Mouse (Mus musculus) myocyte (in vitro differentiated cells): ENCODE measurements around the gene Phgr1. TPM values are rescaled to one million over a fixed set of nuclear protein-coding genes. Genes with fewer than 3 reads are reported as not detected.
A peak's percentile ranks its signal among the peaks of the same experiment; 100 is the strongest.

Experiments used
- H3K27me3 ChIP-seq: one replicate; pipeline ENCODE4 v1.6.1; 2011; ENCODE audit not compliant: control insufficient read depth, insufficient read depth, insufficient read length
- H3K36me3 ChIP-seq: one replicate; pipeline ENCODE4 v1.6.1; 2011; ENCODE audit not compliant: control insufficient read depth, insufficient read depth
- H3K4me2 ChIP-seq: one replicate; pipeline ENCODE4 v1.6.1; 2011; ENCODE audit warnings: low read depth, control low read depth
- H3K4me3 ChIP-seq: one replicate; pipeline ENCODE4 v1.5.1; 2011; ENCODE audit warnings: mild to moderate bottlenecking, control low read depth, moderate library complexity
- H3K79me2 ChIP-seq: one replicate; pipeline ENCODE4 v1.6.1; 2011; ENCODE audit not compliant: control insufficient read depth, insufficient read depth
- H3ac ChIP-seq: one replicate; pipeline ENCODE4 v1.6.1; 2011; ENCODE audit not compliant: control insufficient read depth, insufficient read length
- CEBPB ChIP-seq: IDR thresholded peaks from 2 replicates; pipeline ENCODE4 v1.6.1; 2011; ENCODE audit warnings: mild to moderate bottlenecking, moderate library complexity; ENCODE audit not compliant: poor library complexity, insufficient read depth, severe bottlenecking
- E2F4 ChIP-seq: IDR thresholded peaks from one replicate; pipeline ENCODE4 v1.6.1; 2011; ENCODE audit warnings: mild to moderate bottlenecking, control low read depth, moderate library complexity; ENCODE audit not compliant: insufficient read depth
- MAX ChIP-seq: IDR thresholded peaks from one replicate; pipeline ENCODE4 v1.6.1; 2011; ENCODE audit warnings: low read depth, mild to moderate bottlenecking, control low read depth
- MYOD1 ChIP-seq, 3 experiments: IDR thresholded peaks; one replicate each; pipeline ENCODE4 v1.6.1; 2011; ENCODE audit warnings: control low read depth in 2 of 3, low read depth in 2 of 3, mild to moderate bottlenecking in 2 of 3, moderate library complexity in 1 of 3; ENCODE audit not compliant: insufficient read length in 2 of 3, control insufficient read depth in 1 of 3
- MYOG ChIP-seq, 3 experiments: IDR thresholded peaks; one replicate each; pipeline ENCODE4 v1.6.1; 2011; ENCODE audit warnings: control low read depth in 2 of 3, low read depth in 2 of 3, mild to moderate bottlenecking in 2 of 3; ENCODE audit not compliant: insufficient read length in 2 of 3, control insufficient read depth in 1 of 3, insufficient read depth in 1 of 3
- POLR2A ChIP-seq: IDR thresholded peaks from one replicate; pipeline ENCODE4 v1.6.1; 2011; ENCODE audit warnings: low read depth, mild to moderate bottlenecking, control low read depth, moderate library complexity; ENCODE audit not compliant: insufficient read length
- POLR2AphosphoS2 ChIP-seq: IDR thresholded peaks from one replicate; pipeline ENCODE4 v1.6.1; 2011; ENCODE audit warnings: low read depth, control low read depth; ENCODE audit not compliant: insufficient read length
- REST ChIP-seq: IDR thresholded peaks from one replicate; pipeline ENCODE4 v1.6.1; 2011; ENCODE audit warnings: mild to moderate bottlenecking, control low read depth, moderate library complexity; ENCODE audit not compliant: insufficient read depth, insufficient read length
- SRF ChIP-seq: IDR thresholded peaks from one replicate; pipeline ENCODE4 v1.6.1; 2011; ENCODE audit warnings: low read depth; ENCODE audit not compliant: control insufficient read depth, insufficient read length
- TCF12 ChIP-seq: IDR thresholded peaks from one replicate; pipeline ENCODE4 v1.6.1; 2011; ENCODE audit warnings: mild to moderate bottlenecking, control low read depth; ENCODE audit not compliant: poor library complexity, insufficient read depth, severe bottlenecking
- TCF3 ChIP-seq: IDR thresholded peaks from one replicate; pipeline ENCODE4 v1.6.1; 2011; ENCODE audit warnings: low read depth, control low read depth; ENCODE audit not compliant: insufficient read length
- USF1 ChIP-seq: IDR thresholded peaks from one replicate; pipeline ENCODE4 v1.6.1; 2011; ENCODE audit warnings: low read depth, mild to moderate bottlenecking, control low read depth, moderate library complexity
- polyA plus RNA-seq: library from polyadenylated mRNA; unstranded; fragments of >200 nt; fragmentation: generic; extraction: Trizol; gene quantifications from one replicate; pipeline ENCODE4 v1.2.1, GENCODE M21; 2012; ENCODE audit warnings: missing spikeins

Gene Phgr1
- polyA plus RNA-seq, 1 experiment: not detected

DNA sequence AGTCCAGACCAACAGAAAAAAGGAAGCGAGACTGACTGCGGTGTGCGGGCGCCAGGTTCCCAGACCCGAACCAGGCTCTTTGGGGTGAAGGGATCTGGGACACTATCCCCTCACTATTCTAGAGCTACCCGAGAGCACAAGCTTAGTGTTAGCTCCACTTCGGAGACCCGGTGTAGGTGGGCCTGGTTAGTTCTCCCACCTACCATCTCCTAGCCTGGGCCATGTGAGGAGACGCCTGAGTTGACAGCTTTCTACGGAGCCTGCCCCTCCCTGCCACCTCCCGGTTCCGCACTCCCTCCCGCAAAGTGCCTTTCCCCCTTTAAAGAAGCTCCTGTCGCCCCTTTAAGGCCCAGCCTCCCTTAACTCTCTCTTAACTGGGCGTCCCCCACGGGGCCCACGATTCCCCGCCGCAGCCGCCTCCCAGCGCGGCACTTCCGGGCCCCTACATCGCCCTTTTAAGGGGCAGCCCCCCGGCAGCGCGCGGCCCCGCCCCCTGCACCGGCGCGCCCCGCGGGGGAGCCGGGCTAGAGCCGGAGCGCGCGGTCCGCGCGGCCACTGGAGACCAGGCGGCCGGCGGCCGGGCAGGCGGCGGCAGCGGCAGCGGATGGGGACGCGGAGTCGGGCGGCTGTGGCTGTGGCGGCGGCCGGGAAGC lies 27.2 kb upstream of the Phgr1 start, which contains the start of gene Inafm2:
Gene Inafm2, plus strand, starts transcription at position 527 of the 653 bp plus-strand sequence.
- TF ChIP-seq SRF: no peak
- TF ChIP-seq REST: no peak
- peak; percentile 31 for TF ChIP-seq E2F4
- TF ChIP-seq POLR2A: peak; percentile 88
- TF ChIP-seq MYOD1 (IDR thresholded peaks at IDR 0.05; ENCODE audit: control insufficient read depth in 1 of 3, insufficient read length in 2 of 3, low read depth in 2 of 3): peak in 1 of 3 experiments; percentile 31
- TF ChIP-seq TCF12: no peak
- no peak for TF ChIP-seq CEBPB
- peak in 1 of 3 experiments; percentile 4 for TF ChIP-seq MYOG (IDR thresholded peaks at IDR 0.05; ENCODE audit: control insufficient read depth in 1 of 3, insufficient read depth in 1 of 3, insufficient read length in 2 of 3, low read depth in 2 of 3)
- TF ChIP-seq POLR2AphosphoS2: peak; percentile 82
- no peaks in the 10 kb centered on the region for H3K27me3 ChIP-seq

GRCm38 (mm10) chr2:118745915-118746901 lies 26.4 kb upstream of the Phgr1 start:
- Histone ChIP-seq H3K36me3 (no peaks in the 10 kb centered on the region), H3K4me3 (peak overlapping the region; percentile 49), H3K27me3 (no peaks in the 10 kb centered on the region), H3K4me2 (peak overlapping the region; percentile 71), H3ac (peak overlapping the region; percentile 80), H3K79me2 (no peaks in the 10 kb centered on the region)
- TF ChIP-seq POLR2A: peak; percentile 14
- no peak for TF ChIP-seq MAX
- TF ChIP-seq POLR2AphosphoS2: peak; percentile 21

More for the DNA sequence above, 27.2 kb upstream of the Phgr1 start, which contains the start of gene Inafm2:
- no peaks in the 10 kb centered on the region for H3K79me2 ChIP-seq
- H3K4me2 ChIP-seq: peak within 1 kb of the TSS; percentile 75
- H3ac ChIP-seq: peak within 1 kb of the TSS; percentile 80
- no peaks in the 10 kb centered on the region for H3K36me3 ChIP-seq
- H3K4me3 ChIP-seq: peak within 1 kb of the TSS; percentile 49

- no peak for TF ChIP-seq POLR2A
- TF ChIP-seq MYOG (IDR thresholded peaks at IDR 0.05; ENCODE audit: control insufficient read depth in 1 of 3, insufficient read depth in 1 of 3, insufficient read length in 2 of 3, low read depth in 2 of 3): no peak
- TF ChIP-seq SRF: no peak
- no peak for TF ChIP-seq TCF12
- TF ChIP-seq MAX: no peak
- no peak for TF ChIP-seq USF1
- TF ChIP-seq POLR2AphosphoS2: no peak
- no peak for TF ChIP-seq CEBPB
- no peak for TF ChIP-seq E2F4
- TF ChIP-seq TCF3: no peak
- no peak for TF ChIP-seq REST
- TF ChIP-seq MYOD1 (IDR thresholded peaks at IDR 0.05; ENCODE audit: control insufficient read depth in 1 of 3, insufficient read length in 2 of 3, low read depth in 2 of 3): no peak
Measured at GRCm38 (mm10) chr2:118747301-118747960, 25.1 kb upstream of the Phgr1 start.

DNA sequence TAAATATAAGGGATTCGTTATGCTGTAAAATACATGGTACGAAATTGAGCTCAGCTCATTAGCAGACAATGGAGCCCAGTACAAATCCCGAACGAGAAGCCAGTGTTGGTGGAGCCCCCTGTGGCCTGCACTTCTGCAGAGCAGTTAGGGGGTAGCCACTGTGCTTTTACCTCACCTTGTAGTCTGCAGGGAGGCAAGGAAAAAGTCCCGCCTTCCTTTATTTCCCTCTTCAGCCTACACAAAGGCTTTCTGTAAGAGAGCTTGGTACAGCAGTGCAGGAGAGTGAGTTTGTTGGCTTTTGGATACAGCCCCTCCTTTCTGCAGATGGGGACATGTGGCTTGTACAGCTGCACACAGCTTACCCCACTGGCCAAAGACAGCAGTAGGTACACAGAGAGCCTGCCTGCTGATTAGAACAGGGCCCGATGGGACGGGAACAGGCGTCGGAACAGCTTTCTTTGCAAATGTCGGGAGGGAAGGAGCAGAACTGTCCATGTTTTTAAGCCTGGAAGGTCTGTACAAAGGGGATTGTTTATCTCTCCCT lies 23.2 kb upstream of the Phgr1 start:
- Histone ChIP-seq H3K36me3 (no peaks in the 10 kb centered on the region), H3ac (no peak overlapping the region), H3K4me3 (no peak overlapping the region), H3K27me3 (no peaks in the 10 kb centered on the region), H3K4me2 (peak overlapping the region; percentile 19), H3K79me2 (no peaks in the 10 kb centered on the region)
- TF ChIP-seq POLR2AphosphoS2: no peak

More at GRCm38 (mm10) chr2:118747301-118747960, 25.1 kb upstream of the Phgr1 start:
- peak overlapping the region; percentile 49 for H3K4me3 ChIP-seq
- no peak overlapping the region for H3ac ChIP-seq
- H3K27me3 ChIP-seq: no peaks in the 10 kb centered on the region
- no peaks in the 10 kb centered on the region for H3K36me3 ChIP-seq
- H3K4me2 ChIP-seq: peak overlapping the region; percentile 71
- H3K79me2 ChIP-seq: no peaks in the 10 kb centered on the region
